Mouse (Mus musculus) limb, embryonic 14.5 days (tissue): Measurements from ENCODE around the gene Narfl. TPM values are rescaled to one million over a fixed set of nuclear protein-coding genes. Genes with fewer than 3 reads are reported as not detected.

ENCODE experiments used
- ATAC-seq: fragments of 200-750 bp; cut with Nextera tagmentation; 2 replicates; pipeline ENCODE4 v1.8.0; 2017; ENCODE audit warnings: low read depth, moderate number of reproducible peaks, moderate TSS enrichment; ENCODE audit not compliant: low FRiP score
- DNase-seq: peaks from one replicate; pipeline ENCODE4 v3.0.0-alpha.2; 2015; ENCODE audit warnings: low spot score
- H3K27ac ChIP-seq: fragments of 300-500 bp; sonication (generic); replicated peaks from 2 replicates; pipeline ENCODE4 v1.5.1; 2014; ENCODE audit warnings: low read depth, mild to moderate bottlenecking, low read length, moderate library complexity, mixed read lengths
- H3K27me3 ChIP-seq: fragments of 300-500 bp; sonication (generic); 2 replicates; pipeline ENCODE4 v1.6.1; 2014; ENCODE audit warnings: low read length, mixed read lengths; ENCODE audit not compliant: control insufficient read depth, insufficient read depth
- H3K36me3 ChIP-seq: fragments of 300-500 bp; sonication (generic); 2 replicates; pipeline ENCODE4 v1.6.1; 2014; ENCODE audit warnings: mild to moderate bottlenecking, low read length, moderate library complexity, mixed read lengths; ENCODE audit not compliant: control insufficient read depth, insufficient read depth
- H3K4me1 ChIP-seq: fragments of 300-500 bp; sonication (generic); 2 replicates; pipeline ENCODE4 v1.6.1; 2014; ENCODE audit warnings: antibody characterized with exemption, low read length, mixed read lengths; ENCODE audit not compliant: control insufficient read depth, insufficient read depth
- H3K4me2 ChIP-seq: fragments of 300-500 bp; sonication (generic); replicated peaks from 2 replicates; pipeline ENCODE4 v1.6.1; 2014; ENCODE audit warnings: low read depth, mild to moderate bottlenecking, low read length, moderate library complexity; ENCODE audit not compliant: severe bottlenecking
- H3K4me3 ChIP-seq: fragments of 300-500 bp; sonication (generic); replicated peaks from 2 replicates; pipeline ENCODE4 v1.5.1; 2014; ENCODE audit warnings: low read length
- H3K9ac ChIP-seq: fragments of 300-500 bp; sonication (generic); 2 replicates; pipeline ENCODE4 v1.6.1; 2014; ENCODE audit warnings: mild to moderate bottlenecking, low read depth, low read length, moderate library complexity; ENCODE audit not compliant: severe bottlenecking
- H3K9me3 ChIP-seq: fragments of 300-500 bp; sonication (generic); 2 replicates; pipeline ENCODE4 v1.6.1; 2016; ENCODE audit warnings: low read length; ENCODE audit not compliant: control insufficient read depth
- POLR2A ChIP-seq: fragments of 200-500 bp; IDR thresholded peaks from 2 replicates; pipeline ENCODE4 v1.8.0; 2012; ENCODE audit warnings: inconsistent platforms, mild to moderate bottlenecking, moderate library complexity, borderline replicate concordance; ENCODE audit not compliant: insufficient read depth, insufficient read length; ENCODE audit errors: extremely low read depth
- WGBS: fragments of 180-500 bp; shearing (Covaris S2); extraction: QIAGEN DNeasy Blood & Tissue Kit; methylation state at CpG from one replicate; pipeline ENCODE4 v1.1.7; 2014; 5-methylcytosine and 5-hydroxymethylcytosine counted together
- polyA plus RNA-seq, 2 experiments: library from polyadenylated mRNA; depleted of rRNA in 1 of 2; stranded (reverse) in 1 of 2; unstranded in 1 of 2; fragments of >200 nt; fragmentation: Nextera tagmentation in 1 of 2; extraction: Ambion mirVana in 1 of 2; gene quantifications; 2 replicates each; pipeline versions ENCODE4 v1.2.1 to v1.2.3; 2012 to 2014

Gene Narfl
- polyA plus RNA-seq, 2 experiments, result 24.2 to 24.9 TPM

DNA sequence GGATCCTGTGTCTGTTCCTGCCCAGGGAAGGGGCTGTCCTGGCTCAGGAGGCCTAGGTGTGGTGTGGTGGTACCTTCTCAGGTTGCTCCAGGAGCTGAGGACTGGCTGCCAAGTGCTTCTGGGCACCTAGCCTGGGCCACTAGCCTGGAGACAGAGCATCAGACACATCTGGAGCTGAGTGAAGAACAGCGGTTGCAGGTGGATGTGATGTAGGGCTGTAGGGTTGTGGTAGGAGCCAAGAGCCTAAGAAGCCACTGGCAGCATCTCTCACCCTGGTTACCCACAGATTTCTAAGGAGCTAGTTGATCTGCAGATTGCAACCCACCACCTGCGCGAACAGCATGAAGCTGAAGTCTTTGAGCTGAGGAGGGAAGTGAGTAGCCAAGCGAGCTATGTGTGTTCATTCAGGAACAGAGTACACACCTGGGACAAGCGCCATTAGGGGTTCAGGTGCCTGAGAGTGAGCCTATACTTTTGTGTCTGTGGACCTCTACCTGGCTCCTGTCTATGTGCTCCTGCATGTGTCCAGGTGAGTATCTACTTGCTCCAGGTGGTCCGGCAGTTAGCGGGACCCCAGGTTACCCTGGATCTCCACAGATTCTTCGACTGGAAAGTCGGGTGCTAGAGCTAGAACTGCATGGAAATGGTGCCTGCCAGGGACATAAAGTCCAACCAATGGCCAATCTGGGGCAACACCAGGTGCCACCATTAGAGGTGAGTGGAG is 13.4 kb downstream of the Narfl start:
- ATAC-seq, result no peak
- no peak overlapping the region for H3K27ac ChIP-seq
- no peak for TF ChIP-seq POLR2A
- no peak overlapping the region for H3K4me2 ChIP-seq
- H3K36me3 ChIP-seq, result peaks cover 40% of the 10 kb centered on the region
- no peak for DNase-seq
- no peak overlapping the region for H3K9ac ChIP-seq
- no peak overlapping the region for H3K4me3 ChIP-seq
- WGBS, result 94% methylated on average over 9 of the region's 9 CpGs
- H3K9me3 ChIP-seq, result no peaks in the 10 kb centered on the region
- H3K4me1 ChIP-seq, result peaks cover 20% of the 10 kb centered on the region
- H3K27me3 ChIP-seq, result no peaks in the 10 kb centered on the region

DNA sequence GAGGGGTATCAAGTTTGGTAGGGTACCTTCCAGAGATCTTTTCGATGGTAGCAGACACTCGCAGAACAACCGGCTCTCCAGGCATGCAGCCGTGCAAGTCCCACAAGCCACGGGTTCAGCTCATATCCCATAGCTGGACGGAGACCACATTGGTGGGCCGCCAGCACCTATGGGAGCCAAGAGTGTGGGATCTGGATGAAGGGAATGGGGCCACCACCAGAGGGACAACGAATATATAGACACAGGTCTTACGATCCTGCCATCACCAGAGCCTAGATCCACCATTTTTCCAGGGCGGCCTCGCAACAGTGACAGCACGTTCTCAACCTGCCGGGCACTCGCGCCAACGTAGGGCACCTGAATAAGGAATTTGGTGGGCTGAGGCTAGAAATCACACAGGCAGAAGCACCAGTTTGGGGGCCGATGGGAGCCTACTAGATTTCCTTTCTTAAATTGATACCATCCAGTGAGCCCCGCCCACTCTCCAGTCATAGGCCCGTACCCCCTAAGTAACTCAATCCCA is 17.8 kb downstream of the Narfl start:
- no peaks in the 10 kb centered on the region for H3K27me3 ChIP-seq
- peaks cover 17% of the 10 kb centered on the region for H3K36me3 ChIP-seq
- peaks cover 23% of the 10 kb centered on the region for H3K4me1 ChIP-seq
- no peak for TF ChIP-seq POLR2A
- 21% methylated on average over 19 of the region's 19 CpGs for WGBS
- no peak; the same call in 1 of the 2 replicates for ATAC-seq
- H3K4me2 ChIP-seq, result peak overlapping the region; percentile 97
- peak overlapping the region; percentile 59 for H3K4me3 ChIP-seq
- H3K9ac ChIP-seq, result peak overlapping the region; percentile 60
- 0 out of 2 replicates have a peak overlapping the region, but pooled peaks have one; percentile 84 for H3K27ac ChIP-seq
- DNase-seq, result no peak
- H3K9me3 ChIP-seq, result no peaks in the 10 kb centered on the region

DNA sequence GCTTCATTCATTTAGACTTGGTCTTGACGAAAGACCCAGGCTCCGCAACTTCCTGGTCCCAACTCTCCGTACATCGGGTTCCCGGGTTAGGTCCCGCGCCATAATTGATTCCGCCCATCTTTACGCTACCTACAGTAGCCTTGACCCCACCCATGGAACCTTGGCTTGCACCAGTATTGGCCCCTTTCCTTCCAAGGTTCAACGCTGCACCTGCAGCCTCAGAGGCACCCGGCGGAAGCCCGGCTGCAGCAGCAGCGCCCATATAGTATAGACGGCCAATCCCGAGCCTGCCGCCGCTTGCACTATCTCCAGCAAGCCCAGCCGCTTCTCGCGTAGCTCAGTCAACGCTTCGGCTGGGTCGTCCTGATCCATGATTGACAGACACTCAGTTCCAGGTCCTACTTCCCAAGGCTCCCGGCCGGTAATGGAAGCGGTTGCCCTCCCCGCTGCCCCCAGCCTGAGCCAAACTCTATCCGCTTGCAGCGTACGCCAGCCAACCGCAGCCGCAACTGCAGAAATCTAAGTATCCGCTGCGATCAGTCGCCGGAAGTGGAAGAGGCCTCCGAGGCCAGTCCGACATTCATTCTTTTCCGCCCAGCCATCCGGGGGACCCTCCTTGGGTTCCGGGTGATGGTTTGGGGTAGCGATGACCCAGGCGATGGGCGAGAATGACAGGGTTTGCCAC is 18.4 kb downstream of the Narfl start:
- WGBS, result 2% methylated on average over 39 of the region's 45 CpGs
- H3K9ac ChIP-seq, result peak overlapping the region; percentile 60
- H3K36me3 ChIP-seq, result peaks cover 15% of the 10 kb centered on the region
- H3K4me1 ChIP-seq, result peaks cover 23% of the 10 kb centered on the region
- H3K27me3 ChIP-seq, result no peaks in the 10 kb centered on the region
- peak; percentile 70 for DNase-seq
- peak; percentile 73 for ATAC-seq
- H3K4me2 ChIP-seq, result peak overlapping the region; percentile 97
- peak overlapping the region; percentile 84 for H3K27ac ChIP-seq
- peak; percentile 60; the same call in 1 of the 2 replicates for TF ChIP-seq POLR2A
- peak overlapping the region; percentile 59 for H3K4me3 ChIP-seq
- H3K9me3 ChIP-seq, result no peaks in the 10 kb centered on the region

DNA sequence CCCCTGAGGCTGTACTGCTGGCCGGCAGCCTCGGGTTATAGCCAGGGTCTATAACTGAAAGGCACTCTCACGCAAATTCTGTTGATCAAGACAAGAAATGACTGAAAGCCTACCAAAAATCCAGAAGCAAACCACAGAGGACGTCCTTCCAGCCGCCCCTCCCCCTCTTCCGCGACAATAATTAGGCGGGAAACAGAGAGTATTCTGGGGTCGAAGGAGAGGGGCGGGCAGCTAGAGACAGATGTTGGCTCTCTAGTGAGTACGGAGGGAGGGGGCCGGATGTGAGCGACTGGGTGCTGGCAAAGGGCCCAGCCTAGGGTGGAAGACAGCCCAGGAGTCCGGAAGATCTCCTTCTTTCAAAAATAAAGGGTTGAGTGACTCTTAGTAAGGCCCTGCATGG is 19.0 kb downstream of the Narfl start, which contains the start of gene Fam173a:
Gene Fam173a, minus strand, starts transcription at position 287 of the 400 bp plus-strand sequence.
- ATAC-seq, result peak; percentile 54
- H3K36me3 ChIP-seq, result peaks cover 14% of the 10 kb centered on the region
- H3K27me3 ChIP-seq, result no peaks in the 10 kb centered on the region
- H3K9ac ChIP-seq, result peak within 1 kb of the TSS; percentile 60
- peak within 1 kb of the TSS; percentile 84 for H3K27ac ChIP-seq
- H3K4me2 ChIP-seq, result peak within 1 kb of the TSS; percentile 97
- peak; percentile 86 for DNase-seq
- 1% methylated on average over 14 of the region's 14 CpGs for WGBS
- TF ChIP-seq POLR2A, result no peak
- peaks cover 27% of the 10 kb centered on the region for H3K4me1 ChIP-seq
- H3K4me3 ChIP-seq, result peak within 1 kb of the TSS; percentile 59
- no peaks in the 10 kb centered on the region for H3K9me3 ChIP-seq

DNA sequence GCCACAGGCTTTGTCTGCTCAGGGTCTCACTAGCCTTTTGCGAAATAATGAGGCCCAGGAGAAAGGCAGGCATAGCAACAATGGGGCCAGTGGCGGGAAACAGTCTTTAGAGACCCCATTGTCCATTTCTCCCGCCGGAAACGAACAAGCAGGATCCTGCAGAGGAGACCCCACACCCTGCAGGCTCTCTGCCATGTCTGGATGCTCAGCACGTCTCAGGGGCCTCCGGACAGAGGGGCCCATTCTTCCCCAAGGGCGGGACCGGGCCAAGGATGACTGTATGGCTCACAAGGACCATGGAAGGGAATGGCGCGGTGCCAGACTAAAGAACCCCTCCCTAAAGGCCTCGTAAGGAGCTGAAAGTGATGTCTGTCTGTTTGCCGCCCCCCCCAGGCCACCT is 20.6 kb downstream of the Narfl start:
- no peaks in the 10 kb centered on the region for H3K27me3 ChIP-seq
- H3K9ac ChIP-seq, result no peak overlapping the region
- DNase-seq (no peak), ATAC-seq (no peak)
- H3K4me3 ChIP-seq, result no peak overlapping the region
- H3K36me3 ChIP-seq, result peaks cover 7% of the 10 kb centered on the region
- TF ChIP-seq POLR2A, result no peak
- H3K27ac ChIP-seq, result no peak overlapping the region
- H3K4me2 ChIP-seq, result no peak overlapping the region
- no peaks in the 10 kb centered on the region for H3K9me3 ChIP-seq
- peaks cover 27% of the 10 kb centered on the region for H3K4me1 ChIP-seq
- WGBS, result 83% methylated on average over 13 of the region's 13 CpGs
